Mouse (Mus musculus) MEL (cell line): ENCODE measurements at regions not wholly inside any gene's neighbourhood (a gene's known extent, or its start where the extent isn't known, plus 50 kb on each side); places are given as distances from the start of the nearest gene placed in this dataset.

Source experiments
- DNase-seq: peaks from one replicate; pipeline ENCODE4 v3.0.0; 2011; ENCODE audit warnings: low read depth, low spot score
- H3K27ac ChIP-seq: 2 replicates; pipeline ENCODE4 v1.5.1; 2012; ENCODE audit warnings: low read depth, mild to moderate bottlenecking, control low read depth, low read length, moderate library complexity; ENCODE audit not compliant: control insufficient read depth
- H3K27me3 ChIP-seq, 2 experiments: fragments of 150-350 bp in 1 of 2; sonication (generic) in 1 of 2; 2 replicates each; pipeline ENCODE4 v1.6.1; 2012; ENCODE audit warnings: low read length in 2 of 2, mild to moderate bottlenecking in 2 of 2, improper control_type of control experiment in 1 of 2, moderate library complexity in 1 of 2; ENCODE audit not compliant: insufficient read depth in 2 of 2, control insufficient read depth in 1 of 2
- H3K36me3 ChIP-seq, 2 experiments: 2 replicates each; pipeline ENCODE4 v1.6.1; 2012 to 2014; ENCODE audit warnings: low read length in 2 of 2, improper control_type of control experiment in 1 of 2, inconsistent platforms in 1 of 2, mild to moderate bottlenecking in 1 of 2; ENCODE audit not compliant: insufficient read depth in 2 of 2, control insufficient read depth in 1 of 2
- H3K4me1 ChIP-seq, 2 experiments: fragments of 150-350 bp in 1 of 2; sonication (generic) in 1 of 2; 2 replicates each; pipeline ENCODE4 v1.6.1; 2012; ENCODE audit warnings: low read length in 2 of 2, improper control_type of control experiment in 1 of 2, mild to moderate bottlenecking in 1 of 2; ENCODE audit not compliant: insufficient read depth in 2 of 2, control insufficient read depth in 1 of 2
- H3K4me3 ChIP-seq, 2 experiments: fragments of 150-350 bp in 1 of 2; sonication (generic) in 1 of 2; 2 replicates each; pipeline ENCODE4 v1.5.1; 2012; ENCODE audit warnings: low read depth in 2 of 2, low read length in 2 of 2, mild to moderate bottlenecking in 2 of 2, moderate library complexity in 2 of 2, control low read depth in 1 of 2, improper control_type of control experiment in 1 of 2; ENCODE audit not compliant: control insufficient read depth in 1 of 2, insufficient read depth in 1 of 2
- H3K79me2 ChIP-seq: 2 replicates; pipeline ENCODE4 v1.6.1; 2012; ENCODE audit warnings: mild to moderate bottlenecking, low read length, moderate library complexity; ENCODE audit not compliant: control insufficient read depth, poor library complexity, insufficient read depth
- H3K9ac ChIP-seq: 2 replicates; pipeline ENCODE4 v1.6.1; 2012; ENCODE audit warnings: low read depth, mild to moderate bottlenecking, control low read depth, low read length, moderate library complexity; ENCODE audit not compliant: control insufficient read depth, poor library complexity, severe bottlenecking
- H3K9me3 ChIP-seq: fragments of 150-350 bp; sonication (generic); replicated peaks from 2 replicates; pipeline ENCODE4 v1.6.1; 2012; ENCODE audit warnings: mild to moderate bottlenecking, low read length, improper control_type of control experiment, moderate library complexity; ENCODE audit not compliant: insufficient read depth
- BHLHE40 ChIP-seq: IDR thresholded peaks from 2 replicates; pipeline ENCODE4 v1.6.1; 2012; ENCODE audit warnings: low read depth, mild to moderate bottlenecking, inconsistent platforms, low read length, improper control_type of control experiment, borderline replicate concordance
- CHD1 ChIP-seq: IDR thresholded peaks from 2 replicates; pipeline ENCODE4 v1.6.1; 2012; ENCODE audit warnings: low read depth, mild to moderate bottlenecking, inconsistent platforms, low read length, improper control_type of control experiment
- E2F4 ChIP-seq: IDR thresholded peaks from 2 replicates; pipeline ENCODE4 v1.6.1; 2011; ENCODE audit warnings: low read depth, low read length, improper control_type of control experiment, borderline replicate concordance
- EP300 ChIP-seq, 2 experiments: IDR thresholded peaks; 2 replicates each; pipeline ENCODE4 v1.6.1; 2011; ENCODE audit warnings: improper control_type of control experiment in 2 of 2, low read length in 2 of 2, low read depth in 1 of 2, mild to moderate bottlenecking in 1 of 2
- ETS1 ChIP-seq: IDR thresholded peaks from 2 replicates; pipeline ENCODE4 v1.6.1; 2012; ENCODE audit warnings: low read depth, mild to moderate bottlenecking, inconsistent platforms, low read length, improper control_type of control experiment, moderate library complexity
- GABPA ChIP-seq: IDR thresholded peaks from 2 replicates; pipeline ENCODE4 v1.6.1; 2012; ENCODE audit warnings: low read depth, mild to moderate bottlenecking, inconsistent platforms, low read length, improper control_type of control experiment, moderate library complexity
- GATA1 ChIP-seq: IDR thresholded peaks from 2 replicates; pipeline ENCODE4 v1.6.1; 2011; ENCODE audit warnings: low read depth, low read length, improper control_type of control experiment
- JUND ChIP-seq: IDR thresholded peaks from 2 replicates; pipeline ENCODE4 v1.6.1; 2011; ENCODE audit warnings: low read depth, mild to moderate bottlenecking, improper control_type of control experiment, low read length
- MAX ChIP-seq: IDR thresholded peaks from 2 replicates; pipeline ENCODE4 v1.6.1; 2011; ENCODE audit warnings: low read length, improper control_type of control experiment
- MEF2A ChIP-seq: IDR thresholded peaks from 2 replicates; pipeline ENCODE4 v1.6.1; 2014; ENCODE audit warnings: low read depth, mild to moderate bottlenecking, inconsistent platforms, low read length, improper control_type of control experiment; ENCODE audit not compliant: poor library complexity, insufficient replicate concordance, severe bottlenecking; ENCODE audit errors: extremely low read depth
- MYB ChIP-seq: IDR thresholded peaks from 2 replicates; pipeline ENCODE4 v1.6.1; 2011; ENCODE audit warnings: mild to moderate bottlenecking, low read depth, low read length, improper control_type of control experiment
- MYC ChIP-seq: IDR thresholded peaks from 2 replicates; pipeline ENCODE4 v1.6.1; 2011; ENCODE audit warnings: low read depth, mild to moderate bottlenecking, low read length, improper control_type of control experiment, moderate library complexity
- NELFE ChIP-seq: IDR thresholded peaks from 2 replicates; pipeline ENCODE4 v1.6.1; 2011; ENCODE audit warnings: low read depth, low read length, improper control_type of control experiment
- NRF1 ChIP-seq: IDR thresholded peaks from 2 replicates; pipeline ENCODE4 v1.6.1; 2014; ENCODE audit warnings: low read depth, mild to moderate bottlenecking, inconsistent platforms, low read length, improper control_type of control experiment, moderate library complexity; ENCODE audit not compliant: poor library complexity, insufficient read depth, severe bottlenecking
- RAD21 ChIP-seq: IDR thresholded peaks from 2 replicates; pipeline ENCODE4 v1.6.1; 2011; ENCODE audit warnings: mild to moderate bottlenecking, low read depth, low read length, improper control_type of control experiment
- RCOR1 ChIP-seq: IDR thresholded peaks from 2 replicates; pipeline ENCODE4 v1.6.1; 2012; ENCODE audit warnings: low read depth, mild to moderate bottlenecking, inconsistent platforms, low read length, improper control_type of control experiment
- TAL1 ChIP-seq: IDR thresholded peaks from 2 replicates; pipeline ENCODE4 v1.6.1; 2012; ENCODE audit warnings: mild to moderate bottlenecking, inconsistent platforms, low read length, moderate library complexity, mixed read lengths
- TBP ChIP-seq: IDR thresholded peaks from 2 replicates; pipeline ENCODE4 v1.8.0; 2011; ENCODE audit warnings: low read depth, low read length, improper control_type of control experiment
- TCF12 ChIP-seq: IDR thresholded peaks from 2 replicates; pipeline ENCODE4 v1.6.1; 2014; ENCODE audit warnings: low read depth, mild to moderate bottlenecking, inconsistent platforms, low read length, improper control_type of control experiment, moderate library complexity
- UBTF ChIP-seq: IDR thresholded peaks from 2 replicates; pipeline ENCODE4 v1.6.1; 2012; ENCODE audit warnings: low read depth, mild to moderate bottlenecking, inconsistent platforms, low read length, improper control_type of control experiment, moderate library complexity, borderline replicate concordance; ENCODE audit not compliant: insufficient read depth
- USF1 ChIP-seq: IDR thresholded peaks from 2 replicates; pipeline ENCODE4 v1.6.1; 2014; ENCODE audit warnings: low read depth, mild to moderate bottlenecking, inconsistent platforms, low read length, improper control_type of control experiment, moderate library complexity
- USF2 ChIP-seq, 2 experiments: IDR thresholded peaks; 2 replicates each; pipeline ENCODE4 v1.6.1; 2011 to 2012; ENCODE audit warnings: improper control_type of control experiment in 2 of 2, low read length in 2 of 2, borderline replicate concordance in 1 of 2, inconsistent platforms in 1 of 2, low read depth in 1 of 2, mild to moderate bottlenecking in 1 of 2; ENCODE audit not compliant: insufficient read depth in 1 of 2
- ZKSCAN1 ChIP-seq: IDR thresholded peaks from 2 replicates; pipeline ENCODE4 v1.6.1; 2012; ENCODE audit warnings: low read depth, mild to moderate bottlenecking, inconsistent platforms, low read length, improper control_type of control experiment, moderate library complexity

DNA sequence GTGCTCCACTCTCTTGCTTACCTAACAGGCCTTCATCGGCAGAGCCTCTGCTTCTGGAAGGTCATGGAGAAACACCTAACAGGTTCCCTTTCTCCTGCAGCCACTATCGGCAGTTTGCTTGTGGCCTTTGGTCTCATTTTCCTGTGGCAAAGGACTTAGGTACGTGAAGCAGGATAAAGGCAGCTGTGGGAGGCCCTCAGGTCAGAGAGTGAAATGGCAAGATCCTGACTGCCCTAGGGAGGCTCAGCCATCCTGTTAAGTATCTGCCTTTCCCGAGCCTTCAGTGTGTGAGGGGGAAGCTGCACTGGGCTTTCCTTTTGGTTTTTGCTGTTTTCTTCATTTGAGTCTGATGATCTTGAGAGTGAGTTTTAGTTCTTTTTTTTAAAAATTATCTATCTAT, 228.8 kb downstream of the Foxo1 start:
- DNase-seq: no peak
- H3K27me3 ChIP-seq: no peaks in the 10 kb centered on the region
- no peaks in the 10 kb centered on the region for H3K9me3 ChIP-seq

DNA sequence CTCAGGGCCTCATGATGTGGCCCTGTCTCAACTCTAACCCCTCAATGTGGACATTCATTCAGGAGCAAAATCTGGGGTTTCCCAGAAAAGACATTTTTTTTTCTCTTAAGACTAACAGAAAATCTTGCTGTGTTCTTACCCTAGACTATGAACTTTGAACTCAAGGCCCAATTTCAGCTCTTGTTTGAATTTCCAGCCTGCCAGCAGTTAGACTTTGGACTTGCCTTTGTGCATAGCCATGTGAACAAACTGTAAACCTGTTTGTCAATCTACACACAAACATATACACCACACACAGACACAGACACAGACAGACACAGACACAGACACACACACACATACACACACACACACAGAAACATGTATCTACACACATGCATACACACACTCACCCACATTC, 227.3 kb downstream of the Foxo1 start:
- Histone ChIP-seq H3K27ac (no peak overlapping the region), H3K4me1 (no peaks in the 10 kb centered on the region)
- TF ChIP-seq TBP (no peak), GABPA (no peak), MYB (no peak), UBTF (no peak), TCF12 (no peak), JUND (no peak), USF1 (no peak), EP300 (IDR thresholded peaks at IDR 0.05; ENCODE audit: low read depth in 1 of 2, low read length in 2 of 2) (no peak), MAX (no peak), E2F4 (no peak), ZKSCAN1 (no peak), MYC (no peak), RCOR1 (no peak), BHLHE40 (no peak), CHD1 (no peak), TAL1 (no peak), NRF1 (no peak), NELFE (no peak), ETS1 (no peak), MEF2A (no peak)
- TF ChIP-seq, all 39 proteins: peak for 0
- H3K9me3 ChIP-seq: no peaks in the 10 kb centered on the region
- H3K27me3 ChIP-seq: no peaks in the 10 kb centered on the region
- no peak overlapping the region for H3K4me3 ChIP-seq
- H3K36me3 ChIP-seq: no peaks in the 10 kb centered on the region
- no peak for DNase-seq
- H3K79me2 ChIP-seq: no peaks in the 10 kb centered on the region
- H3K9ac ChIP-seq: no peak overlapping the region

More for the DNA sequence above, 228.8 kb downstream of the Foxo1 start:
- H3K36me3 ChIP-seq: no peaks in the 10 kb centered on the region
- no peak overlapping the region for H3K27ac ChIP-seq
- H3K79me2 ChIP-seq: no peaks in the 10 kb centered on the region
- no peaks in the 10 kb centered on the region for H3K4me1 ChIP-seq
- H3K9ac ChIP-seq: no peak overlapping the region
- TF ChIP-seq GATA1 (no peak), UBTF (no peak), USF2 (IDR thresholded peaks at IDR 0.05; ENCODE audit: borderline replicate concordance in 1 of 2, insufficient read depth in 1 of 2, low read depth in 1 of 2, low read length in 2 of 2) (no peak), RAD21 (no peak)
- H3K4me3 ChIP-seq: no peak overlapping the region
